Mouse (Mus musculus) cerebellum, adult 11 months (tissue): ENCODE measurements around the gene Cenpf.

Source experiments
- DNase-seq: peaks from one replicate; pipeline ENCODE4 v3.0.0; 2022

The Cenpf gene

GRCm38 (mm10) chr1:189687654-189688387 is at the start of gene Cenpf:
Cenpf (minus strand) TSS chr1:189688086.
- peak; percentile 94 for DNase-seq

DNA sequence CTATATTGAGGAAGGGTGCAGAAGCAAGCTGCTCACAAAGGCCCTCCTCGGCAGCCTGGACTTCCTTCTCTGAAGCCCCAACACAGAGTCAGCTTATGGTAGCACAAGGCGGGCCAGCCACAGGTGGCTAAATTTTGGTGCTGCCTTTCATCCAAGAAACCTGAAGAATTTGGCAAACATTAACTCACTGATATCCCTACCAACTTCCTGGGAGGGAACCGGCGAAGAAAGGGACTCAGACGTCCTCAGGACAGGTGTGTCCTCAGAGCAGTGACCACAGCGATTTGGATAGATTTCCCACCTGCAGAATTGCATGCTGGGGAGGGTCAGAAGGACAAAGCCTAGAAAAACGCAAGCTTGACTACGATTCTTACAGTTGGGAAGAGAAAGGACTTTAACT is 44.3 kb upstream of the Cenpf start:
- DNase-seq = no peak

DNA sequence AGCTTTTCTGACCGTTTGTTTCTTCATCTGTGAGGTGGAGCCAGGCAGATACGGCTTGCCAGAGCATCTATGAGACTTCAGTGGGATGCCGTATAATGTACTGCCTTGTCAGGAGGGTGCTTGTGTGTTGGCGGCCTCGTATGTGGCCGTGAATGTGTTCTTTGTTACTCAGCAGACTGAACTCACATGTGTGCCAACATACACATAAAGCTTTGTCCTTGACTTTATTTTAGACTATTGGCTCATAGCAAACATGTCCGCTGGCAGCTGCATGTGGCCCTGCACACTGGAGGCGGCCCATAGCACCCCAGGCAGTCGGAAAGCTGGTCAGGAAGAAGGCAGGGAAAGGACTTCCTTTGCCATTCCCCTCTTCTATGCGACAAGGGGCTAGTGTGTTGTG is 43.8 kb upstream of the Cenpf start:
- DNase-seq = no peak

DNA sequence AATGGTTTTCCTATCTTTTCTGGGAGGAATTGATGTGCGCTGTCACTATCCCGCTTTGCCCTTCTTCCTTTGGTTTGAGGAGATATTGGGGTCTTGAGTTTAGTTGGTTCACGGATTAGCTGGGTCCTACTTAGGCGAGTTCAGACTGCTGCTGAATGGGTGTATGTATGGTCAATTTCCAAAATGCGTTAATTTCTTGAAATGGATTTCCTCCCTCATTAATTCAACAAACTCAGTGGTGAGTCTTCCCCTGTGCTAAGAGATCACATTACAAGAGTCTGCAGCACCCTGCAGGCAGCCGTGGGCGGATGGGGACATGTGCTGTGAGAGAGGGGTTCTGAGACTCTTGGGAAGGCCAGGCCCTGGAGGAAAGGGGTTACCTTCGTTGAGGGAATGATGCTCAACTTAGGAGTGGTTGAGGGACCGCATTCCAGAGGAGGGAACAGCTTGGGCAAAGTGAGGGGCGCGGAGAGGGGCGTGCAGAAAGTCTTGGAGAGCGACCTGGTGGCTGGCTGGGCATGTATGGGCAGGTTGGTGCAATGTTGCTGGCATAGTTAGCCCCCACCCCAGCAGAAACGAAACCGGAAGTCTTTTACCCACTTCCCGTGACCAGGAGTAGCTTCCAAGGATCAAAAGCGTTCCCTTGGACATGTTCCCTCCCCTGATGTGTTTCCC is 41.4 kb upstream of the Cenpf start:
- no peak for DNase-seq

GRCm38 (mm10) chr1:189728784-189729115 is 40.9 kb upstream of the Cenpf start:
- no peak for DNase-seq

- DNase-seq = no peak
These were observed 40.2 kb upstream of the Cenpf start, which contains the start of gene Ptpn14 for GRCm38 (mm10) chr1:189727884-189728783. Ptpn14 (plus strand) TSS chr1:189728268.

GRCm38 (mm10) chr1:189727346-189727883 is 39.5 kb upstream of the Cenpf start:
- no peak for DNase-seq

GRCm38 (mm10) chr1:189726121-189726520 is 38.2 kb upstream of the Cenpf start:
- DNase-seq = no peak

DNA sequence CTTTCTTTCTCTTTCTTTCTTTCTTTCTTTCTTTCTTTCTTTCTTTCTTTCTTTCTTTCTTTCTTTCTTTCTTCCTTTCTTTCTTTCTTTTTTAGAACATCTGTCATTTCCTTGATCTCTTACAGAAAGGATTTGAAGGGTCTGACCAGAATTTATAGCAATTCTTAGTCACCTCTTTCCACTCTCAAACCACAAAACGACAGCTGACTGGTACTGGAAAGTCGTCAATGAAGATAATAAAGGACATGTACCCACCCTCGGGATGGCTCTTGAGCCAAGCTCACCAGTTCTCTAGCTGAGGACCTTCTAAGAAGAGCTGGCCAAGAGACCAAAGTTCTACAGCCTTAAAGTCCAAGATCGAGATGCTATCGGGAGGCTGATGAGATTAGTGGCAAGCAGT is 30.7 kb upstream of the Cenpf start:
- no peak for DNase-seq

GRCm38 (mm10) chr1:189717546-189717945 is 29.7 kb upstream of the Cenpf start:
- no peak for DNase-seq

GRCm38 (mm10) chr1:189715915-189716797 is 28.3 kb upstream of the Cenpf start:
- DNase-seq = peak; percentile 8

GRCm38 (mm10) chr1:189709001-189709400 is 21.1 kb upstream of the Cenpf start:
- DNase-seq = no peak

DNA sequence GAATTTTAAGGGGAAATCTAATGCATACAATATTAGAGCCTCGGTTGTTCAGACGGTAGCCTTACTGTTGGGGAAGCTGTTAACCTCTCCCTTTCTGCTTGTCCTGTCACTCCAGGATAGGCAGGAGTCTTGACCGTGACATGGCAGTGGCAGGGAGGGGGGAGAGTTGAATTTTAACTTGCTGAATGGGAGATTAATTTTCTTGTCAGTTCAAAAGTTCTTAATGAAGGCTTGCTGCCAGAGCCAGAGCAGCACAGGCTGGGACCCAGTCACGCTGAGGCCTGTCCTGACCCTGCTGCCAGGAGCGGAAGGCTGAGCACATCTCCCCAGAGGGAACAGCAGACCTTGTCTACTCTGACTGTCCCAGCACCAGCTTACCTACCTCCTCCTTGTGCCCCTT is 19.5 kb upstream of the Cenpf start:
- no peak for DNase-seq

GRCm38 (mm10) chr1:189707014-189707413 is 19.1 kb upstream of the Cenpf start:
- DNase-seq = no peak

GRCm38 (mm10) chr1:189706040-189706645 is 18.3 kb upstream of the Cenpf start:
- no peak for DNase-seq

GRCm38 (mm10) chr1:189703591-189703990 is 15.7 kb upstream of the Cenpf start:
- no peak for DNase-seq

GRCm38 (mm10) chr1:189703156-189703555 is 15.3 kb upstream of the Cenpf start:
- no peak for DNase-seq

GRCm38 (mm10) chr1:189700990-189701389 is 13.1 kb upstream of the Cenpf start:
- DNase-seq = peak; percentile 51

DNA sequence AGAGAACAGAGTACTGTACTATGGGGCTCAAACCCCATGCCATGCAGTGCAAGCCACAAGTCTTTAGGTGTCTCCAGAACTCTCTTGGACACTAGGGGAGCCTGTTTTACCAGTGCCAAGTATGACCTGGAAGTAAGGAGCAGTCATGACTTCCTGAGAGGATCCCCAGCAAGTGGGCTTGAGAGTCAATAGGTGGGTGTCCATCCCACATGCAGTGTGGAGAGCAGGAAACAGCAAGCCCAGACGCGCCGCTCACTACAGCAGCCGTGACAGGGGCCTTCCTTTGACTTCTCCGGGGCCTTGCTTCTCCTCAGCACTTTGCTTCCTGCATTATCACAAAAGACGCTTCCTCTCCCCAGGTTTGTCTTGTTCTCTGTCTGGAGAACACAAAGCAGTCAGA is 12.3 kb upstream of the Cenpf start:
- DNase-seq = no peak

GRCm38 (mm10) chr1:189698416-189698815 is 10.5 kb upstream of the Cenpf start:
- no peak for DNase-seq

DNA sequence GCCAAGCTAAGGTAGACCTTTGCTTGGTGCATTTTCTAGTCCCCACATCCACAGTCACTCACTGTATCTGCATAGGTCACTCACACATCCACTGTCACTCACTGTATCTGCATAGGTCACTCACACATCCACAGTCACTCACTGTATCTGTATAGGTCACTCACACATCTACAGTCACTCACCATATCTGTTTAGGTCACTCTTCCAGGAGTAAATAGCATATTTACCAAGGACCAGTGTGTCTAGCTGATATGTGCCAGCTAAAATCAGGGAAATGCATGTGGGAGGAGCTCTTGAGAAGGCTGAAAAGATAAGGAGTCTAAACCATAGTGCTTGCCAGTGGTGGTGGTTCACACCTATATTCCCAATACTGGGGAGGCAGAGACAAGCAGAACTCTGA is 7.4 kb upstream of the Cenpf start:
- DNase-seq = no peak

- DNase-seq = no peak
These were observed 6.5 kb upstream of the Cenpf start for GRCm38 (mm10) chr1:189694391-189694790.
